Mouse (Mus musculus): ENCODE results near the gene Klhl13. TPM values are rescaled to one million over a fixed set of nuclear protein-coding genes. Genes with fewer than 3 reads are reported as not detected.

Klhl13 gene
- polyA plus RNA-seq (2012; rRNA removed) = 6.2 and 7.1 TPM in 2 replicates

GRCm38 (mm10) chrX:23364514-23365381 lies at the start of gene Klhl13:
TSS of gene Klhl13 (minus strand) at chrX:23365082.

Measured in ovary, adult 2 months (tissue).